23 mouse cellular contexts compared by ENCODE assay signal in genomic region chr7:145304153-145304552, GRCm38 (mm10). TPM values are rescaled to one million over a fixed set of nuclear protein-coding genes. Genes with fewer than 3 reads are reported as not detected.
A peak's percentile ranks its signal among the peaks of the same experiment; 100 is the strongest.
DNase-seq lines count a peak whose midpoint lies in the region; ATAC-seq and TF ChIP-seq lines count a peak whose summit lies in the region.
"Had no signal": no experiment of that assay in that cellular context is flagged by ENCODE, and none has a peak within 500 bp of the region (broad histone marks: within the 10 kb centered on the region; RNA-seq: fewer than 3 reads in every experiment).

No protein-coding gene starts in this region.

- H3K9ac ChIP-seq in heart, embryonic 11.5 days (ENCODE audit: low read depth, low read length), result no peak overlapping the region

- TF ChIP-seq POLR2A in embryonic fibroblast, embryonic 13.5 days (IDR thresholded peaks at IDR 0.05; ENCODE audit: low read depth, low read length), result no peak

- H3K9me3 ChIP-seq in heart, embryonic 11.5 days (replicated peaks; ENCODE audit: control insufficient read depth, low read length), result no peaks in the 10 kb centered on the region
- H3K9me3 ChIP-seq: G1E had no signal

- 0 out of 2 replicates have a peak, but pooled peaks cover 5% of the 10 kb centered on the region for H3K27me3 ChIP-seq in heart, embryonic 11.5 days (ENCODE audit: control insufficient read depth, insufficient read depth, low read length)
- H3K27me3 ChIP-seq: Patski had no signal

- no peak overlapping the region for H3K27ac ChIP-seq in heart, embryonic 11.5 days (ENCODE audit: low read depth, low read length)
- peak overlapping the region; percentile 75; the same call in 1 of the 2 replicates for H3K27ac ChIP-seq in embryonic fibroblast, embryonic 13.5 days (ENCODE audit: insufficient read depth, low read length)

- WGBS in heart, embryonic 11.5 days (ENCODE audit: insufficient replicate concordance), result 77% methylated on average over 2 of the region's 2 CpGs

- H3K4me1 ChIP-seq in heart, embryonic 11.5 days (ENCODE audit: control insufficient read depth, insufficient read depth, low read length), result 0 out of 2 replicates have a peak, but pooled peaks cover 4% of the 10 kb centered on the region
- peaks cover 12% of the 10 kb centered on the region for H3K4me1 ChIP-seq in embryonic fibroblast, embryonic 13.5 days (ENCODE audit: control insufficient read depth, insufficient read depth, low read length)

- H3K4me2 ChIP-seq in heart, embryonic 11.5 days, result no peak overlapping the region

- H3K4me3 ChIP-seq in heart, embryonic 11.5 days (ENCODE audit: low read depth, low read length), result no peak overlapping the region
- H3K4me3 ChIP-seq in embryonic fibroblast, embryonic 13.5 days (ENCODE audit: insufficient read depth, low read length), result no peak overlapping the region

- DNase-seq in cerebellum, adult 11-12 months, result peak; percentile 58
- DNase-seq in cerebellum, postnatal 4 days (ENCODE audit: low spot score in 2 of 2), result no peak
- DNase-seq in cerebellum, postnatal 10 days, result peak; percentile 35 to 54
- no peak for DNase-seq in cerebellum, postnatal 25 days
- peak; percentile 80 for DNase-seq in heart, adult 11 months
- DNase-seq in ovary, adult 18-20 months (ENCODE audit: low spot score), result no peak
- DNase-seq: adrenal gland, adult 2 months; adrenal gland, adult 8-10 months; adrenal gland, postnatal 10 days; adrenal gland, postnatal 14 days; adrenal gland, postnatal 25 days; adrenal gland, postnatal 36 days; B cell, adult 2 months; cerebellum, adult 11 months; cerebellum, adult 18-20 months had no signal

- ATAC-seq in heart, embryonic 11.5 days (replicated peaks; ENCODE audit: insufficient number of reproducible peaks, low FRiP score, low TSS enrichment), result no peak
- ATAC-seq: activated CD4-positive, CD25-positive, alpha-beta regulatory T cell, adult 4 months; CD4-positive, CD25-positive, alpha-beta regulatory T cell, adult 4 months; Patski had no signal

- TF ChIP-seq CTCF in embryonic fibroblast, embryonic 13.5 days (IDR thresholded peaks at IDR 0.05; ENCODE audit: borderline replicate concordance, insufficient read depth, low read length), result no peak

- H3K36me3 ChIP-seq in heart, embryonic 11.5 days (ENCODE audit: control insufficient read depth, insufficient read depth, low read length), result no peaks in the 10 kb centered on the region
- H3K36me3 ChIP-seq: G1E had no signal

RNA-seq across cellular contexts. Expression of gene Mrgprf, which starts 3.5 kb away (rescaled TPM):
- polyA plus RNA-seq in heart, embryonic 11.5 days (2014; fragmentation: Nextera tagmentation; extraction: Ambion mirVana), result 0.11 and 0.17 TPM in 2 replicates
- polyA plus RNA-seq in embryonic fibroblast, embryonic 13.5 days (2011; ENCODE audit: insufficient read length, low read depth, missing spikeins), result 33.0 and 38.2 TPM in 2 replicates
- polyA plus RNA-seq: activated CD4-positive, CD25-positive, alpha-beta regulatory T cell, adult 4 months; CD4-positive, CD25-positive, alpha-beta regulatory T cell, adult 4 months; G1E had no signal

RNA-seq across cellular contexts. Expression of gene Mrgprd, which starts 10.5 kb away (rescaled TPM):
- not detected in 2 replicates for polyA plus RNA-seq in heart, embryonic 11.5 days (2014; fragmentation: Nextera tagmentation; extraction: Ambion mirVana)
- polyA plus RNA-seq in embryonic fibroblast, embryonic 13.5 days (2011; ENCODE audit: insufficient read length, low read depth, missing spikeins), result not detected in 2 replicates
- polyA plus RNA-seq: activated CD4-positive, CD25-positive, alpha-beta regulatory T cell, adult 4 months; adrenal gland, adult 2 months; brain, embryonic 14.5 days; C2C12; G1E; Patski had no signal

RNA-seq across cellular contexts. Expression of gene Tpcn2, which starts 20.3 kb away (rescaled TPM):
- polyA plus RNA-seq in heart, embryonic 11.5 days (2014; fragmentation: Nextera tagmentation; extraction: Ambion mirVana), result 2.1 and 3.1 TPM in 2 replicates
- polyA plus RNA-seq in embryonic fibroblast, embryonic 13.5 days (2011; ENCODE audit: insufficient read length, low read depth, missing spikeins), result 22.1 and 23.8 TPM in 2 replicates

Comparison
In these comparisons a context has a peak if more than half of its experiments do, and no peak if none do; other contexts are left out.
1. DNase-seq: peak in cerebellum, adult 11-12 months (single experiment), cerebellum, postnatal 10 days (2 of 2) and heart, adult 11 months (single experiment); none in cerebellum, postnatal 4 days (0 of 2), cerebellum, postnatal 25 days (0 of 2) and ovary, adult 18-20 months (single experiment).
2. RNA of gene Mrgprf, which starts 3.5 kb away (polyA plus RNA-seq): 33.0 to 38.2 TPM in embryonic fibroblast, embryonic 13.5 days; 0.11 to 0.17 TPM in heart, embryonic 11.5 days; every median in the first group is over 10 times any median in the second.